Mouse (Mus musculus) left cerebral cortex, postnatal 10 days (tissue): ENCODE measurements around the gene Parp8. TPM values are rescaled to one million over a fixed set of nuclear protein-coding genes. Genes with fewer than 3 reads are reported as not detected.

Experiments
- DNase-seq, 2 experiments: peaks; one replicate each; pipeline ENCODE4 v3.0.0; 2021 to 2022; ENCODE audit warnings: low spot score in 2 of 2, mixed read lengths in 1 of 2; ENCODE audit errors: extremely low spot score in 1 of 2
- intact Hi-C: fragments of 180-260 bp; cut with DNase I; formaldehyde crosslinking; loops from one replicate; pipeline ENCODE4 v1.15.1; 2025
- total RNA-seq, 2 experiments: library from RNA; stranded (reverse); gene quantifications; 2 replicates each; pipeline ENCODE4 v1.2.3; 2021

Gene Parp8
- total RNA-seq, 2 experiments from 2014 or later: 38.1 to 41.9 TPM

- intact Hi-C loops: no loop called here
- DNase-seq: no peak
These were observed 107.9 kb downstream of the Parp8 start for GRCm38 (mm10) chr13:116917387-116917930.

GRCm38 (mm10) chr13:116908284-116908683 lies 117.1 kb downstream of the Parp8 start:
- intact Hi-C loops: no loop called here
- no peak for DNase-seq

GRCm38 (mm10) chr13:116903394-116903793 lies 121.9 kb downstream of the Parp8 start:
- intact Hi-C loops: no loop called here
- DNase-seq: no peak

- intact Hi-C loops: no loop called here
- no peak for DNase-seq
These were observed 126.9 kb downstream of the Parp8 start for GRCm38 (mm10) chr13:116898395-116898794.

- intact Hi-C loops: no loop called here
- no peak for DNase-seq
These were observed 127.6 kb downstream of the Parp8 start for GRCm38 (mm10) chr13:116897711-116898110.

- intact Hi-C loops: loop anchor here (10.0 kb wide), 1 partner anchor 140 kb away; the partner anchor contains the start of gene Parp8
These were observed 140.9 kb downstream of the Parp8 start for GRCm38 (mm10) chr13:116884422-116884942.

GRCm38 (mm10) chr13:116882226-116882625 lies 143.1 kb downstream of the Parp8 start:
- no peak for DNase-seq
- intact Hi-C loops: loop anchor here (10.0 kb wide), 1 partner anchor 143 kb away; the partner anchor contains the start of gene Parp8

More at GRCm38 (mm10) chr13:116884422-116884942, 140.9 kb downstream of the Parp8 start:
- no peak for DNase-seq

GRCm38 (mm10) chr13:116879580-116880192 lies 145.7 kb downstream of the Parp8 start:
- intact Hi-C loops: loop anchor here (10.0 kb wide), 1 partner anchor 145 kb away; the partner anchor contains the start of gene Parp8
- no peak for DNase-seq

GRCm38 (mm10) chr13:116870221-116870620 lies 155.1 kb downstream of the Parp8 start:
- DNase-seq: no peak
- intact Hi-C loops: no loop called here

GRCm38 (mm10) chr13:116843937-116844336 lies 181.4 kb downstream of the Parp8 start:
- intact Hi-C loops: no loop called here
- no peak for DNase-seq

GRCm38 (mm10) chr13:116830984-116831383 lies 194.4 kb downstream of the Parp8 start:
- no peak for DNase-seq
- intact Hi-C loops: no loop called here

- DNase-seq: no peak
- intact Hi-C loops: no loop called here
These were observed 196.3 kb downstream of the Parp8 start for GRCm38 (mm10) chr13:116829015-116829414.

GRCm38 (mm10) chr13:116811456-116811855 lies 213.9 kb downstream of the Parp8 start:
- intact Hi-C loops: no loop called here

More at GRCm38 (mm10) chr13:116811456-116811855, 213.9 kb downstream of the Parp8 start:
- no peak for DNase-seq

Other genes with a start within 250 kb of the Parp8 start
- gene Emb, start 183.0 kb upstream of the Parp8 start, total RNA-seq: 10 to 100 TPM; 18.5 to 19.1 TPM
- under 1 TPM; 0.91 to 0.97 TPM for gene Gm17509, start 195.5 kb upstream of the Parp8 start, total RNA-seq